Mouse (Mus musculus) hindbrain, embryonic 16.5 days (tissue): ENCODE data around the gene Apoc4. TPM values are rescaled to one million over a fixed set of nuclear protein-coding genes. Genes with fewer than 3 reads are reported as not detected.

Experiments
- ATAC-seq: fragments of 200-750 bp; cut with Nextera tagmentation; 2 replicates; pipeline ENCODE4 v1.8.0; 2017; ENCODE audit warnings: moderate TSS enrichment, moderate library complexity
- H3K27ac ChIP-seq: fragments of 300-500 bp; sonication (generic); 2 replicates; pipeline ENCODE4 v1.5.1; 2014; ENCODE audit warnings: low read depth, mild to moderate bottlenecking, control low read depth, low read length, moderate library complexity
- H3K27me3 ChIP-seq: fragments of 300-500 bp; sonication (generic); replicated peaks from 2 replicates; pipeline ENCODE4 v1.6.1; 2014; ENCODE audit warnings: low read length; ENCODE audit not compliant: control insufficient read depth, insufficient read depth
- H3K36me3 ChIP-seq: fragments of 300-500 bp; sonication (generic); 2 replicates; pipeline ENCODE4 v1.6.1; 2014; ENCODE audit warnings: mild to moderate bottlenecking, low read length, moderate library complexity, mixed read lengths; ENCODE audit not compliant: control insufficient read depth, insufficient read depth
- H3K4me1 ChIP-seq: fragments of 300-500 bp; sonication (generic); 2 replicates; pipeline ENCODE4 v1.6.1; 2014; ENCODE audit warnings: low read depth, low read length; ENCODE audit not compliant: control insufficient read depth, insufficient read depth
- H3K4me2 ChIP-seq: fragments of 300-500 bp; sonication (generic); 2 replicates; pipeline ENCODE4 v1.6.1; 2014; ENCODE audit warnings: mild to moderate bottlenecking, low read length, control low read depth, moderate library complexity
- H3K4me3 ChIP-seq: fragments of 300-500 bp; sonication (generic); 2 replicates; pipeline ENCODE4 v1.5.1; 2014; ENCODE audit warnings: mild to moderate bottlenecking, low read length, control low read depth, moderate library complexity
- H3K9ac ChIP-seq: fragments of 300-500 bp; sonication (generic); 2 replicates; pipeline ENCODE4 v1.6.1; 2014; ENCODE audit warnings: low read depth, mild to moderate bottlenecking, control low read depth, low read length, moderate library complexity
- H3K9me3 ChIP-seq: fragments of 300-500 bp; sonication (generic); 2 replicates; pipeline ENCODE4 v1.6.1; 2014; ENCODE audit warnings: mild to moderate bottlenecking, low read length, moderate library complexity; ENCODE audit not compliant: control insufficient read depth
- WGBS: fragments of 180-500 bp; shearing (Covaris S2); extraction: QIAGEN DNeasy Blood & Tissue Kit; methylation state at CpG from one replicate; pipeline ENCODE4 v1.1.7; 2014; 5-methylcytosine and 5-hydroxymethylcytosine counted together
- polyA plus RNA-seq: library from polyadenylated mRNA; unstranded; fragments of >200 nt; fragmentation: Nextera tagmentation; extraction: Ambion mirVana; gene quantifications from 2 replicates; pipeline ENCODE4 v1.2.1, GENCODE M21; 2015

The Apoc4 gene
- not detected in 2 replicates for polyA plus RNA-seq

DNA sequence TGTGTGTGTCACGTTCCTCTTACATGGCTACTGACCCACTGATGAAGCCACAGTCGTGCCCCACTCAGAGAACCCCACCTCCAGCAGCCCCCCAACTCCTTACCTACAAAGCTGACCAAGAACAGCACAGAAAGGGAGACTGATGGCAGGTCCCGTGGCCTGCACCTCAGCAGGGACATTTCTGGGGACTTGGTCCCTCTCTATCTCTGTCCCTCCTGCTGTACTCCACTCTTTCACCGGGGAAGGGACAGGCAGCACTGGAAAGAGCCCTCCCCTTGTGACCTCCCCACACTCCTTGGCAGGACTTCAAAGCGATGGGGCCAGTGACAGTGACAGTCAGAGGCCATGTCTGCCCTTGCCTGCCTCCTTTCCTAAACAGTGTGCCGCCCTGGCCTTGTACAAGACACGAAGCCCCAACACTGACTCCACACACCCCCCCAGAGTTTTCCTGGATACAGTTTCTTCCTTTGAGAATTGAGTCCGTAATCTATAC, at the start of gene Apoc4, which contains the start of gene Gm44805:
Gene Apoc4 (minus strand): TSS at position 278 of the 493 bp plus-strand sequence.
Gene Gm44805 (minus strand): TSS at position 222 of the 493 bp plus-strand sequence.
- Histone ChIP-seq H3K4me2 (no peak within 1 kb of the TSS), H3K9ac (no peak within 1 kb of the TSS), H3K4me1 (no peaks in the 10 kb centered on the region), H3K36me3 (no peaks in the 10 kb centered on the region), H3K9me3 (no peaks in the 10 kb centered on the region), H3K27ac (no peak within 1 kb of the TSS), H3K27me3 (no peaks in the 10 kb centered on the region), H3K4me3 (no peak within 1 kb of the TSS)
- WGBS, result 69% methylated on average over 8 of the region's 8 CpGs
- ATAC-seq, result no peak

DNA sequence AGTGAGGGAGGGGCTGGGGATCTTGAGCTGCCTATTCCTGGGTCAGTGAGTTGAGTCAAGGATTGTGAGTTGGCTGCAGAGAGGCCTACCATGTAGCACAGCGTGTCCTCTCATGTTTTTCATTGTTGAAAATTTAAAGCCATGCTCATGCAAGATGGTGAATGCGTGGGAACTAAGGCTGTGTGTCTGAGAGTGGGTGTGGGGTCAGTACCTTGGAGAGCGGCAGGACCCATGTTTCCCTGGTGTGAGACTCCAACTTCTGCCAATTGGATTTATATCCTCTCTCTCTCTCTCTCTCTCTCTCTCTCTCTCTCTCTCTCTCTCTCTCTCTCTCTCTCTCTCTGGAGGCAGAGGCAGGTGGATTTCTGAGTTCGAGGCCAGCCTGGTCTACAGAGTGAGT, 45.3 kb upstream of the Apoc4 start:
- no peak overlapping the region for H3K4me3 ChIP-seq
- H3K27ac ChIP-seq, result no peak overlapping the region
- WGBS, result 87% methylated on average over 4 of the region's 4 CpGs
- H3K27me3 ChIP-seq, result no peaks in the 10 kb centered on the region
- H3K9me3 ChIP-seq, result no peaks in the 10 kb centered on the region
- no peak for ATAC-seq
- H3K36me3 ChIP-seq, result peaks cover 53% of the 10 kb centered on the region
- no peaks in the 10 kb centered on the region for H3K4me1 ChIP-seq
- no peak overlapping the region for H3K4me2 ChIP-seq
- no peak overlapping the region for H3K9ac ChIP-seq

GRCm38 (mm10) chr7:19724167-19724566, 42.9 kb upstream of the Apoc4 start:
- Histone ChIP-seq H3K36me3 (peaks cover 46% of the 10 kb centered on the region), H3K4me1 (no peaks in the 10 kb centered on the region), H3K27ac (no peak overlapping the region), H3K4me2 (no peak overlapping the region), H3K4me3 (no peak overlapping the region), H3K9me3 (peaks cover 2% of the 10 kb centered on the region), H3K9ac (no peak overlapping the region), H3K27me3 (no peaks in the 10 kb centered on the region)
- WGBS, result 92% methylated on average over 12 of the region's 12 CpGs
- ATAC-seq, result no peak

DNA sequence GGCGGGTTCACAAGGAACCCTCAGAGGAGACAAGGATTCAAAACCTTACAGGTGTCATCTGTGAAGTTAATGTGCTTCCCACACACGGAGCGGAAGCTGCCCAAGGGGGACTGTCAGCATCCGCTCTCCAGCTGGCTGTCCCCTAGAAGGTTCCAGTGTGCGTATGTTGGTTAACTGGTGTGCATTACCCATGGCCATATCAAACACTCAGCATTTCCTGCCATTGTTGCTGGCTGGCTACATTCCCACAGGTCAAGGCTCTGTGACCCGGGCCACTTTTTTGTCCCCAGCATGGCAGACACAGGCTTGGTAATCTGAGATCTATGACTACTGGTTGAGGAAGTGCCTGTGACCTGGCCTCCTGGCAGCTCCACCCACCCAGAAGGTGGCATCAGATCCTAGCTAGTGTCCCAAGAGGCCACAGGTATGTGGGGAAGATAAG, 41.5 kb upstream of the Apoc4 start:
- Histone ChIP-seq H3K9ac (no peak overlapping the region), H3K27ac (no peak overlapping the region), H3K4me2 (no peak overlapping the region), H3K4me3 (no peak overlapping the region), H3K9me3 (peaks cover 2% of the 10 kb centered on the region), H3K4me1 (no peaks in the 10 kb centered on the region), H3K36me3 (peaks cover 43% of the 10 kb centered on the region), H3K27me3 (no peaks in the 10 kb centered on the region)
- WGBS, result 90% methylated on average over 6 of the region's 6 CpGs
- ATAC-seq, result no peak

GRCm38 (mm10) chr7:19719200-19719599, 37.9 kb upstream of the Apoc4 start:
- no peak overlapping the region for H3K9ac ChIP-seq
- H3K27ac ChIP-seq, result no peak overlapping the region
- peaks cover 2% of the 10 kb centered on the region for H3K9me3 ChIP-seq
- peaks cover 9% of the 10 kb centered on the region for H3K4me1 ChIP-seq
- H3K36me3 ChIP-seq, result peaks cover 21% of the 10 kb centered on the region
- no peak overlapping the region for H3K4me2 ChIP-seq
- H3K27me3 ChIP-seq, result no peaks in the 10 kb centered on the region
- no peak for ATAC-seq
- 85% methylated on average over 4 of the region's 4 CpGs for WGBS
- no peak overlapping the region for H3K4me3 ChIP-seq

GRCm38 (mm10) chr7:19718297-19718952, 37.1 kb upstream of the Apoc4 start:
- H3K4me2 ChIP-seq, result no peak overlapping the region
- peaks cover 16% of the 10 kb centered on the region for H3K4me1 ChIP-seq
- no peak for ATAC-seq
- H3K9me3 ChIP-seq, result peaks cover 2% of the 10 kb centered on the region
- H3K4me3 ChIP-seq, result no peak overlapping the region
- H3K36me3 ChIP-seq, result peaks cover 13% of the 10 kb centered on the region
- no peak overlapping the region for H3K9ac ChIP-seq
- WGBS, result 96% methylated on average over 5 of the region's 5 CpGs
- no peak overlapping the region for H3K27ac ChIP-seq
- no peaks in the 10 kb centered on the region for H3K27me3 ChIP-seq

GRCm38 (mm10) chr7:19717346-19717745, 36.1 kb upstream of the Apoc4 start:
- Histone ChIP-seq H3K4me1 (peaks cover 16% of the 10 kb centered on the region), H3K4me2 (no peak overlapping the region), H3K9me3 (peaks cover 2% of the 10 kb centered on the region), H3K4me3 (no peak overlapping the region), H3K27me3 (no peaks in the 10 kb centered on the region), H3K27ac (no peak overlapping the region), H3K36me3 (peaks cover 8% of the 10 kb centered on the region), H3K9ac (no peak overlapping the region)
- 86% methylated on average over 4 of the region's 4 CpGs for WGBS
- no peak for ATAC-seq

- peaks cover 2% of the 10 kb centered on the region for H3K9me3 ChIP-seq
- H3K4me2 ChIP-seq, result peak overlapping the region; percentile 70
- H3K27ac ChIP-seq, result peak overlapping the region; percentile 91
- no peak for ATAC-seq
- H3K4me3 ChIP-seq, result peak overlapping the region; percentile 6
- peaks cover 8% of the 10 kb centered on the region for H3K36me3 ChIP-seq
- no peak overlapping the region; the same call in 1 of the 2 replicates for H3K9ac ChIP-seq
- WGBS, result 83% methylated on average over 2 of the region's 2 CpGs
- peaks cover 16% of the 10 kb centered on the region for H3K4me1 ChIP-seq
- no peaks in the 10 kb centered on the region for H3K27me3 ChIP-seq
Observed at GRCm38 (mm10) chr7:19716822-19717221, 35.5 kb upstream of the Apoc4 start.

DNA sequence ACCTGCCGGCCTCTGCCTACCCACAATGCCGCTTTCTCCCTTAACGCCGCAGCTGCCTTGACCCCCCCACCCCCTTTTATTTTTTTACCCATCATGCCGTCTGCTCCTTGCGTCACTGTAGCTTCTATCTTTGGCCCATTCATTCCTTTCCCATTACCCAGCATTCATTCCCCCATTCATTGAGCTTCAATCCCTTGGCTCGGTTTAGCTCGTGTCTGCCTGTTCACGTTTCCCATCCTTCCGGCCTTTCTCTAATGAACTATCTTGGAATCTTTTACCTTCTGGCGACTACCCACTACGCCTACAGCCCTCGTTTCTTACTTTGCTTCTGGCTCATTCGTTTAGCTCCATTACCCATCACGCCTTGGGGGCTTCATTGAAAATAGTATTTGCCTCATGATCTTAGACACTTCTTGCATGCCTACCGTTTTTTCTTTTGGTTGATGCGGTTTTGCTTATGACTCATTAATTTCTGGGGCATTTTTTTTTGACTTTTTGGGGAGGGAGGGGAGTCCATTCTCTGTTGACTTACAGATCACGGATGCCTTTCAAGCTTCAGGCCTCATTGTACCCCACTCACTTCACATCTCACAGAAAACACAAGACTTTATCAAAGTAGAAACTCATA, 34.9 kb upstream of the Apoc4 start:
- Histone ChIP-seq H3K27ac (peak overlapping the region; percentile 91), H3K9ac (peak overlapping the region; percentile 56), H3K9me3 (peaks cover under 1% of the 10 kb centered on the region), H3K4me2 (peak overlapping the region; percentile 70), H3K27me3 (no peaks in the 10 kb centered on the region), H3K36me3 (peaks cover 3% of the 10 kb centered on the region), H3K4me1 (peaks cover 16% of the 10 kb centered on the region), H3K4me3 (peak overlapping the region; percentile 42)
- no peak for ATAC-seq
- 5% methylated on average over 18 of the region's 18 CpGs for WGBS
